Mouse (Mus musculus) ES-Bruce4 (cell line): Measurements from ENCODE around the gene Ptprm.

Experiments used
- CTCF ChIP-seq: IDR thresholded peaks from one replicate; pipeline ENCODE4 v1.8.1; 2011; ENCODE audit warnings: low read depth, low read length
- POLR2A ChIP-seq: IDR thresholded peaks from one replicate; pipeline ENCODE4 v1.8.1; 2011; ENCODE audit warnings: low read length; ENCODE audit not compliant: insufficient read depth

- TF ChIP-seq POLR2A (no peak), CTCF (no peak)
Observed at GRCm38 (mm10) chr17:66738331-66738730, 615.9 kb downstream of the Ptprm start.
